Mouse (Mus musculus) small intestine, adult 2 months (tissue): ENCODE data around the gene Cbl.

ENCODE experiments used
- CTCF ChIP-seq: fragments of 200-500 bp; IDR thresholded peaks from 2 replicates; pipeline ENCODE4 v1.5.1; 2012; ENCODE audit warnings: low read depth, mild to moderate bottlenecking, control low read depth, inconsistent platforms, low read length, moderate library complexity, mixed read lengths; ENCODE audit not compliant: insufficient replicate concordance, insufficient read length; ENCODE audit errors: extremely low read depth
- POLR2A ChIP-seq: fragments of 200-500 bp; IDR thresholded peaks from 2 replicates; pipeline ENCODE4 v1.6.1; 2012; ENCODE audit warnings: low read depth, mild to moderate bottlenecking, control low read depth, inconsistent platforms, low read length, moderate library complexity

DNA sequence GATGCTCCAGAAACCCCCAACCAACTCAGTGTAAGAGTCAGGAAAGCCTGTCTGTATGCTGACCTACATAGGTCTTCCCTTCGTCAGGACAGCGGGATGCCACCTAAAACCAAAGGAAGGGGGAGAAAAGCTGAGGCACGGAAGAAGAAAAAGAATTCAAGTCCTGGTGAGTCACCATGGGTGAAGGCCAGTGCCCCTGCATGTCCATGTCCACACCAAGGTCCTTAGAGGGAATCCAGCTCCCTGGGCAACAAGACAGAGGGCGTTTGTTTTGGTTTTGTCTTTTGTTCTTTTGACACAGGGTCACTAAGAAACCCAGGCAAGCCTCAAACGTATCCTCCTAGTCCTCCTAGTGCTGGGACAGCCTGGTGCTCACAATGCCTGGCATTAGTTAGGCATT, 7.1 kb upstream of the Cbl start:
- TF ChIP-seq POLR2A: no peak
- TF ChIP-seq CTCF: no peak
